23 mouse cellular contexts compared by ENCODE assay signal in genomic region chr12:35506383-35506782, GRCm38 (mm10). TPM values are rescaled to one million over a fixed set of nuclear protein-coding genes. Genes with fewer than 3 reads are reported as not detected.
DNase-seq lines count a peak whose midpoint lies in the region; ATAC-seq and TF ChIP-seq lines count a peak whose summit lies in the region.
"Had no signal": no experiment of that assay in that cellular context is flagged by ENCODE, and none has a peak within 500 bp of the region (broad histone marks: within the 10 kb centered on the region; RNA-seq: fewer than 3 reads in every experiment).

No protein-coding gene starts in this region.

- H3K36me3 ChIP-seq in liver, adult 2 months (ENCODE audit: control insufficient read depth, insufficient read depth, low read length): peaks cover 66% of the 10 kb centered on the region
- peaks cover 29% of the 10 kb centered on the region for H3K36me3 ChIP-seq in liver, embryonic 12.5 days
- peaks cover 15% of the 10 kb centered on the region; the same call in 1 of the 2 replicates for H3K36me3 ChIP-seq in lung, postnatal 0 days (ENCODE audit: insufficient read depth, low read length)
- H3K36me3 ChIP-seq: forebrain, embryonic 12.5 days had no signal

- H3K4me1 ChIP-seq in liver, adult 2 months (ENCODE audit: control insufficient read depth, insufficient read depth, low read length): peaks cover 10% of the 10 kb centered on the region
- no peaks in the 10 kb centered on the region for H3K4me1 ChIP-seq in liver, embryonic 12.5 days
- no peaks in the 10 kb centered on the region for H3K4me1 ChIP-seq in lung, postnatal 0 days (ENCODE audit: insufficient read depth, low read depth, low read length)
- H3K4me1 ChIP-seq: embryonic facial prominence, embryonic 13.5 days; embryonic facial prominence, embryonic 15.5 days; forebrain, embryonic 12.5 days had no signal

- WGBS in liver, adult 2 months: 64% methylated on average over 2 of the region's 2 CpGs
- WGBS in liver, embryonic 12.5 days (ENCODE audit: insufficient replicate concordance): 85% methylated on average over 2 of the region's 2 CpGs
- 86% methylated on average over 2 of the region's 2 CpGs for WGBS in lung, postnatal 0 days

- no peaks in the 10 kb centered on the region for H3K27me3 ChIP-seq in liver, adult 2 months (ENCODE audit: control insufficient read depth, insufficient read depth, low read length)
- no peaks in the 10 kb centered on the region for H3K27me3 ChIP-seq in liver, embryonic 12.5 days (replicated peaks)
- H3K27me3 ChIP-seq in lung, postnatal 0 days (replicated peaks; ENCODE audit: insufficient read depth, low read length): no peaks in the 10 kb centered on the region
- H3K27me3 ChIP-seq: embryonic facial prominence, embryonic 13.5 days; embryonic facial prominence, embryonic 15.5 days; forebrain, embryonic 12.5 days had no signal

- no peak overlapping the region for H3K27ac ChIP-seq in liver, adult 2 months (replicated peaks; ENCODE audit: insufficient read depth, low read depth, low read length)
- no peak overlapping the region for H3K27ac ChIP-seq in liver, embryonic 12.5 days
- no peak overlapping the region for H3K27ac ChIP-seq in lung, postnatal 0 days (ENCODE audit: low read length)
- H3K27ac ChIP-seq: embryonic facial prominence, embryonic 13.5 days; embryonic facial prominence, embryonic 15.5 days; forebrain, embryonic 10.5 days; forebrain, embryonic 12.5 days had no signal

- H3K9ac ChIP-seq in liver, adult 2 months (ENCODE audit: low read depth, low read length): no peak overlapping the region
- no peak overlapping the region for H3K9ac ChIP-seq in liver, embryonic 12.5 days
- no peak overlapping the region for H3K9ac ChIP-seq in lung, postnatal 0 days (replicated peaks; ENCODE audit: low read depth)
- H3K9ac ChIP-seq: embryonic facial prominence, embryonic 13.5 days; embryonic facial prominence, embryonic 15.5 days; forebrain, embryonic 12.5 days had no signal

- H3K79me2 ChIP-seq in liver, adult 2 months (ENCODE audit: control insufficient read depth, insufficient read depth, low read length): peaks cover 2% of the 10 kb centered on the region; the same call in 1 of the 2 replicates

- H3K4me3 ChIP-seq in liver, adult 2 months (ENCODE audit: insufficient read depth, low read depth, low read length): no peak overlapping the region
- no peak overlapping the region for H3K4me3 ChIP-seq in liver, embryonic 12.5 days
- H3K4me3 ChIP-seq in lung, postnatal 0 days (ENCODE audit: low read depth, low read length): no peak overlapping the region
- H3K4me3 ChIP-seq: embryonic facial prominence, embryonic 13.5 days; embryonic facial prominence, embryonic 15.5 days; erythroblast, embryonic 14.5 days; forebrain, embryonic 10.5 days; forebrain, embryonic 12.5 days had no signal

- no peak overlapping the region for H3K4me2 ChIP-seq in liver, embryonic 12.5 days
- no peak overlapping the region for H3K4me2 ChIP-seq in lung, postnatal 0 days (replicated peaks; ENCODE audit: low read depth, low read length)
- H3K4me2 ChIP-seq: embryonic facial prominence, embryonic 13.5 days; embryonic facial prominence, embryonic 15.5 days; forebrain, embryonic 12.5 days had no signal

- TF ChIP-seq POLR2A in liver, adult 2 months (IDR thresholded peaks at IDR 0.05; ENCODE audit: extremely low read depth, insufficient read depth, low read length): no peak

- peak; percentile 68 for DNase-seq in liver, adult 2 months (ENCODE audit: extremely low read depth, low read depth, low spot score)
- peak; percentile 5 for DNase-seq in lung, postnatal 0 days (ENCODE audit: low spot score)
- no peak for DNase-seq in lung, postnatal 36 days
- DNase-seq in urinary bladder, postnatal 14 days (ENCODE audit: low spot score): peak; percentile 17
- no peak for DNase-seq in urinary bladder, postnatal 4 days (ENCODE audit: low spot score in 2 of 2)
- DNase-seq: adrenal gland, adult 2 months; adrenal gland, postnatal 10 days; adrenal gland, postnatal 25 days; cerebellum, adult 11 months; cerebellum, adult 18-20 months; cerebellum, adult 8-10 months; cerebellum, adult 9-11 months; cerebellum, postnatal 14 days; cerebellum, postnatal 36 days; embryo, embryonic 11 days had no signal

- ATAC-seq in liver, embryonic 12.5 days: no peak
- ATAC-seq in lung, postnatal 0 days: no peak
- ATAC-seq: forebrain, embryonic 14.5 days had no signal

- no peak for TF ChIP-seq EP300 in lung, postnatal 0 days (IDR thresholded peaks at IDR 0.05)

- TF ChIP-seq CTCF in liver, adult 2 months (IDR thresholded peaks at IDR 0.05; ENCODE audit: low read depth, low read length): no peak
- TF ChIP-seq CTCF in lung, postnatal 0 days (IDR thresholded peaks at IDR 0.05): no peak

- H3K9me3 ChIP-seq in liver, embryonic 12.5 days (replicated peaks): no peaks in the 10 kb centered on the region
- no peaks in the 10 kb centered on the region for H3K9me3 ChIP-seq in lung, postnatal 0 days (ENCODE audit: low read length)
- H3K9me3 ChIP-seq: embryonic facial prominence, embryonic 13.5 days; embryonic facial prominence, embryonic 15.5 days; forebrain, embryonic 10.5 days; forebrain, embryonic 12.5 days had no signal

RNA-seq across cellular contexts. Expression of gene Ahr, which starts 28.5 kb away (rescaled TPM):
- 26.5 and 27.2 TPM in 2 replicates for total RNA-seq in liver, adult 2 months (2014; rRNA removed)
- 10.1 and 11.5 TPM in 2 replicates for polyA plus RNA-seq in liver, adult 2 months (2012; rRNA removed)
- 3.1 and 3.6 TPM in 2 replicates for polyA plus RNA-seq in liver, embryonic 12.5 days (2016; fragmentation: Nextera tagmentation; extraction: Ambion mirVana)
- 25.1 and 33.2 TPM in 2 replicates for polyA plus RNA-seq in lung, postnatal 0 days (2015; fragmentation: Nextera tagmentation; extraction: Ambion mirVana)
- total RNA-seq: MEL had no signal

Comparison
In these comparisons a context has a peak if more than half of its experiments do, and no peak if none do; other contexts are left out.
1. DNase-seq: peak in liver, adult 2 months (single experiment), lung, postnatal 0 days (single experiment) and urinary bladder, postnatal 14 days (single experiment); none in lung, postnatal 36 days (single experiment) and urinary bladder, postnatal 4 days (0 of 2).